Mouse (Mus musculus): ENCODE measurements around the gene Sema4a.
"Not testable (repeated sequence)": the region's sequence is repeated elsewhere in the genome, so short reads cannot be mapped to it uniquely, and the experiment has no call there.

Sema4a gene

GRCm38 (mm10) chr3:88435515-88435914 is 25.5 kb downstream of the Sema4a start:
- peak; percentile 75 to 84 for DNase-seq (ENCODE audit: low spot score in 2 of 2)

GRCm38 (mm10) chr3:88428639-88429038 is 32.3 kb downstream of the Sema4a start:
- not testable (repeated sequence) for DNase-seq (ENCODE audit: low spot score in 2 of 2)

GRCm38 (mm10) chr3:88427342-88427905 is 33.6 kb downstream of the Sema4a start:
- no peak for DNase-seq (ENCODE audit: low spot score in 2 of 2)

GRCm38 (mm10) chr3:88425708-88426420 is 35.1 kb downstream of the Sema4a start:
- DNase-seq (ENCODE audit: low spot score in 2 of 2) = no peak

GRCm38 (mm10) chr3:88425330-88425689 is 35.7 kb downstream of the Sema4a start:
- DNase-seq (ENCODE audit: low spot score in 2 of 2) = no peak

GRCm38 (mm10) chr3:88424605-88425329 is 36.2 kb downstream of the Sema4a start, which contains the start of gene Slc25a44:
TSS of gene Slc25a44 (minus strand) at chr3:88425139.
- peak; percentile 96 to 98 for DNase-seq (ENCODE audit: low spot score in 2 of 2)

GRCm38 (mm10) chr3:88422020-88422720 is 38.8 kb downstream of the Sema4a start:
- DNase-seq (ENCODE audit: low spot score in 2 of 2) = peak in 1 of 2 experiments; percentile 49

- DNase-seq (ENCODE audit: low spot score in 2 of 2) = no peak
These were observed 40.2 kb downstream of the Sema4a start for GRCm38 (mm10) chr3:88420771-88421170.

- no peak for DNase-seq (ENCODE audit: low spot score in 2 of 2)
These were observed 43.0 kb downstream of the Sema4a start for GRCm38 (mm10) chr3:88418016-88418415.

GRCm38 (mm10) chr3:88415668-88416067 is 45.3 kb downstream of the Sema4a start:
- no peak for DNase-seq (ENCODE audit: low spot score in 2 of 2)

- DNase-seq (ENCODE audit: low spot score in 2 of 2) = no peak
These were observed 48.3 kb downstream of the Sema4a start for GRCm38 (mm10) chr3:88412636-88413035.

- no peak for DNase-seq (ENCODE audit: low spot score in 2 of 2)
These were observed 49.3 kb downstream of the Sema4a start for GRCm38 (mm10) chr3:88411681-88412080.

GRCm38 (mm10) chr3:88410645-88411031 is 50.3 kb downstream of the Sema4a start:
- peak in 1 of 2 experiments; percentile 21 for DNase-seq (ENCODE audit: low spot score in 2 of 2)

GRCm38 (mm10) chr3:88409741-88410644 is 51.0 kb downstream of the Sema4a start, which contains the start of gene Pmf1:
TSS of gene Pmf1 (minus strand) at chr3:88410331.
- peak; percentile 93 to 94 for DNase-seq (ENCODE audit: low spot score in 2 of 2)

GRCm38 (mm10) chr3:88408953-88409352 is 52.0 kb downstream of the Sema4a start:
- DNase-seq (ENCODE audit: low spot score in 2 of 2) = no peak

- DNase-seq (ENCODE audit: low spot score in 2 of 2) = no peak
These were observed 53.5 kb downstream of the Sema4a start for GRCm38 (mm10) chr3:88407529-88407928.

GRCm38 (mm10) chr3:88407090-88407489 is 53.9 kb downstream of the Sema4a start:
- DNase-seq (ENCODE audit: low spot score in 2 of 2) = peak; percentile 79 to 81

GRCm38 (mm10) chr3:88403522-88404230 is 57.3 kb downstream of the Sema4a start:
- DNase-seq (ENCODE audit: low spot score in 2 of 2) = no peak

- no peak for DNase-seq (ENCODE audit: low spot score in 2 of 2)
These were observed 62.3 kb downstream of the Sema4a start for GRCm38 (mm10) chr3:88398666-88399065.

- no peak for DNase-seq (ENCODE audit: low spot score in 2 of 2)
These were observed 65.2 kb downstream of the Sema4a start for GRCm38 (mm10) chr3:88395742-88396141.
